In the genomic region with DNA sequence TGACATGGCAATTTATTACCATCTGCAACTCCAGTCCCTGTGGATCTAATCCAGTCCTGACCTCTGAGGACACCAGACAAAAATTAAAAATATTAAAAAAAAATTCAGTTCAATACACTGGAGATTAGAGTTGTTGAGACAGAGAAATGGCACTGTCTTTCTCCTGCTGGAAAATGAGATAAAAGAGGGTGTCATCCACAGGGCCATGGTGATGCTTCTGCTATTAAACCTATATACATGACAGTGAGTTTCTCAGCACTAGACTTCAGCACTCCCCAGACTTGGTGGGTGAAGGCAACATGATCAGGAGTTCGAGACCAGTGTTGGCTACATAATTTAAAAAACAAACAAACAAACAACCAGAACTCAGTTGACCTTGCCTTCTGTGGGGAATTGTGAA, we compare ENCODE assay signal across 19 mouse cellular contexts. TPM values are rescaled to one million over a fixed set of nuclear protein-coding genes. Genes with fewer than 3 reads are reported as not detected.
DNase-seq lines count a peak whose midpoint lies in the region; ATAC-seq and TF ChIP-seq lines count a peak whose summit lies in the region.
"Had no signal": no experiment of that assay in that cellular context is flagged by ENCODE, and none has a peak within 500 bp of the region (broad histone marks: within the 10 kb centered on the region; RNA-seq: fewer than 3 reads in every experiment).

No protein-coding gene starts in this region.

- DNase-seq in forebrain, postnatal 0 days, result no peak
- DNase-seq in forebrain, embryonic 14.5 days (ENCODE audit: low spot score), result no peak
- no peak for DNase-seq in liver, embryonic 11.5 days (ENCODE audit: low spot score)
- no peak for DNase-seq in liver
- DNase-seq in liver, embryonic 13.5 days, result no peak
- no peak for DNase-seq in hindbrain, embryonic 10.5 days (ENCODE audit: low spot score)
- no peak for DNase-seq in urinary bladder, postnatal 25 days (ENCODE audit: low spot score)
- DNase-seq: adrenal gland, adult 8-10 months; B cell, adult 2 months; cerebellum, adult 2 months; cerebellum, postnatal 10 days had no signal

- 86% methylated on average over 1 of the region's 1 CpGs for WGBS in forebrain, postnatal 0 days
- 83% methylated on average over 1 of the region's 1 CpGs for WGBS in forebrain, embryonic 14.5 days
- 81% methylated on average over 1 of the region's 1 CpGs for WGBS in liver, embryonic 11.5 days
- 74% methylated on average over 1 of the region's 1 CpGs for WGBS in liver, embryonic 13.5 days (ENCODE audit: insufficient replicate concordance)
- WGBS in hindbrain, embryonic 10.5 days, result 88% methylated on average over 1 of the region's 1 CpGs

- H3K9me3 ChIP-seq in forebrain, postnatal 0 days (ENCODE audit: low read length), result no peaks in the 10 kb centered on the region
- no peaks in the 10 kb centered on the region for H3K9me3 ChIP-seq in forebrain, embryonic 14.5 days (replicated peaks; ENCODE audit: control insufficient read depth, low read length)
- H3K9me3 ChIP-seq in liver, embryonic 11.5 days (ENCODE audit: control insufficient read depth, low read length), result no peaks in the 10 kb centered on the region
- no peaks in the 10 kb centered on the region for H3K9me3 ChIP-seq in liver, embryonic 13.5 days (replicated peaks)
- H3K9me3 ChIP-seq in hindbrain, embryonic 10.5 days, result no peaks in the 10 kb centered on the region
- H3K9me3 ChIP-seq: embryonic facial prominence, embryonic 10.5 days; G1E; hindbrain, embryonic 13.5 days had no signal

- TF ChIP-seq CTCF in forebrain, postnatal 0 days (IDR thresholded peaks at IDR 0.05; ENCODE audit: low read depth), result no peak

- H3K27me3 ChIP-seq in forebrain, postnatal 0 days (ENCODE audit: insufficient read depth, low read length), result no peaks in the 10 kb centered on the region
- no peaks in the 10 kb centered on the region for H3K27me3 ChIP-seq in forebrain, embryonic 14.5 days (replicated peaks; ENCODE audit: control insufficient read depth, insufficient read depth, low read length)
- H3K27me3 ChIP-seq in liver, embryonic 11.5 days (replicated peaks; ENCODE audit: control insufficient read depth, insufficient read depth, low read length), result no peaks in the 10 kb centered on the region
- no peaks in the 10 kb centered on the region for H3K27me3 ChIP-seq in liver, embryonic 13.5 days
- no peaks in the 10 kb centered on the region for H3K27me3 ChIP-seq in hindbrain, embryonic 10.5 days (ENCODE audit: insufficient read depth, poor library complexity, severe bottlenecking)
- H3K27me3 ChIP-seq: hindbrain, embryonic 13.5 days had no signal

- H3K4me2 ChIP-seq in forebrain, postnatal 0 days (ENCODE audit: low read depth), result no peak overlapping the region
- no peak overlapping the region for H3K4me2 ChIP-seq in forebrain, embryonic 14.5 days (ENCODE audit: low read length)
- no peak overlapping the region for H3K4me2 ChIP-seq in liver, embryonic 11.5 days
- no peak overlapping the region for H3K4me2 ChIP-seq in liver, embryonic 13.5 days
- H3K4me2 ChIP-seq: hindbrain, embryonic 13.5 days had no signal

- 0 out of 2 replicates have a peak overlapping the region, but pooled peaks have one; percentile 9 for H3K27ac ChIP-seq in forebrain, postnatal 0 days (ENCODE audit: low read depth, low read length)
- H3K27ac ChIP-seq in forebrain, embryonic 14.5 days (ENCODE audit: low read depth, low read length), result no peak overlapping the region
- H3K27ac ChIP-seq in liver, embryonic 11.5 days (ENCODE audit: low read depth, low read length), result no peak overlapping the region
- H3K27ac ChIP-seq in liver, embryonic 13.5 days, result peak overlapping the region; percentile 2
- H3K27ac ChIP-seq in hindbrain, embryonic 10.5 days, result no peak overlapping the region
- H3K27ac ChIP-seq: embryonic facial prominence, embryonic 10.5 days; hindbrain, embryonic 13.5 days had no signal

- no peak overlapping the region for H3K4me3 ChIP-seq in forebrain, postnatal 0 days (ENCODE audit: low read depth, low read length)
- no peak overlapping the region for H3K4me3 ChIP-seq in forebrain, embryonic 14.5 days (ENCODE audit: low read depth, low read length)
- H3K4me3 ChIP-seq in liver, embryonic 11.5 days (ENCODE audit: low read depth, low read length), result no peak overlapping the region
- H3K4me3 ChIP-seq in liver, embryonic 13.5 days (replicated peaks), result no peak overlapping the region
- no peak overlapping the region for H3K4me3 ChIP-seq in hindbrain, embryonic 10.5 days
- H3K4me3 ChIP-seq: embryonic facial prominence, embryonic 10.5 days; erythroblast, embryonic 14.5 days; hindbrain, embryonic 13.5 days had no signal

- no peak overlapping the region for H3K9ac ChIP-seq in forebrain, postnatal 0 days
- H3K9ac ChIP-seq in forebrain, embryonic 14.5 days (ENCODE audit: low read length), result no peak overlapping the region
- H3K9ac ChIP-seq in liver, embryonic 11.5 days (ENCODE audit: low read depth, low read length), result no peak overlapping the region
- 0 out of 2 replicates have a peak overlapping the region, but pooled peaks have one; percentile 7 for H3K9ac ChIP-seq in liver, embryonic 13.5 days
- H3K9ac ChIP-seq: hindbrain, embryonic 13.5 days had no signal

- no peak for ATAC-seq in forebrain, postnatal 0 days
- ATAC-seq in forebrain, embryonic 14.5 days, result no peak
- peak; percentile 51; the same call in 1 of the 2 replicates for ATAC-seq in liver, embryonic 11.5 days (replicated peaks; ENCODE audit: low FRiP score)
- ATAC-seq in liver, embryonic 13.5 days (ENCODE audit: low read depth), result peak; percentile 61
- ATAC-seq in megakaryocyte progenitor cell, adult 5-6 weeks (replicated peaks; ENCODE audit: poor library complexity), result peak; percentile 39; the same call in 1 of the 2 replicates
- ATAC-seq: CD4-positive, CD25-positive, alpha-beta regulatory T cell, adult 4 months; forebrain, embryonic 16.5 days; hindbrain, postnatal 0 days had no signal

- no peaks in the 10 kb centered on the region for H3K4me1 ChIP-seq in forebrain, postnatal 0 days (ENCODE audit: insufficient read depth)
- no peaks in the 10 kb centered on the region for H3K4me1 ChIP-seq in forebrain, embryonic 14.5 days (ENCODE audit: control insufficient read depth, insufficient read depth, low read length)
- peaks cover 16% of the 10 kb centered on the region for H3K4me1 ChIP-seq in liver, embryonic 11.5 days (replicated peaks; ENCODE audit: control insufficient read depth, insufficient read depth, low read length)
- H3K4me1 ChIP-seq in liver, embryonic 13.5 days (replicated peaks), result peaks cover 43% of the 10 kb centered on the region
- no peaks in the 10 kb centered on the region for H3K4me1 ChIP-seq in hindbrain, embryonic 10.5 days (replicated peaks)
- H3K4me1 ChIP-seq: embryonic facial prominence, embryonic 10.5 days had no signal

- no peaks in the 10 kb centered on the region for H3K36me3 ChIP-seq in forebrain, postnatal 0 days (ENCODE audit: insufficient read depth)
- no peaks in the 10 kb centered on the region for H3K36me3 ChIP-seq in forebrain, embryonic 14.5 days (ENCODE audit: control insufficient read depth, insufficient read depth, low read length)
- no peaks in the 10 kb centered on the region for H3K36me3 ChIP-seq in liver, embryonic 11.5 days (ENCODE audit: control insufficient read depth, insufficient read depth, low read length)
- H3K36me3 ChIP-seq in liver, embryonic 13.5 days, result no peaks in the 10 kb centered on the region
- H3K36me3 ChIP-seq in hindbrain, embryonic 10.5 days, result no peaks in the 10 kb centered on the region
- H3K36me3 ChIP-seq: embryonic facial prominence, embryonic 10.5 days; hindbrain, embryonic 13.5 days had no signal

RNA-seq across cellular contexts. Expression of gene Tnrc6b, which starts 43.0 kb away (rescaled TPM):
- 21.8 and 24.0 TPM in 2 replicates for total RNA-seq in forebrain, postnatal 0 days (2014; rRNA removed)
- 10.3 and 21.0 TPM in 2 replicates for polyA plus RNA-seq in forebrain, postnatal 0 days (2015; fragmentation: Nextera tagmentation; extraction: Ambion mirVana)
- 10.0 and 15.0 TPM in 2 replicates for polyA plus RNA-seq in forebrain, embryonic 14.5 days (2014; fragmentation: Nextera tagmentation; extraction: Ambion mirVana)
- 17.7 and 18.5 TPM in 2 replicates for polyA plus RNA-seq in liver, embryonic 11.5 days (2014; fragmentation: Nextera tagmentation; extraction: Ambion mirVana)
- 18.7 and 23.6 TPM in 2 replicates for polyA plus RNA-seq in liver, embryonic 13.5 days (2015; fragmentation: Nextera tagmentation; extraction: Ambion mirVana)
- total RNA-seq in megakaryocyte progenitor cell, adult 5-6 weeks (2015), result 41.8 and 46.5 TPM in 2 replicates
- 46.6 and 59.3 TPM in 2 replicates for total RNA-seq in megakaryocyte progenitor cell, adult 5-6 weeks (2017)
- polyA plus RNA-seq in hindbrain, embryonic 10.5 days (2016; fragmentation: Nextera tagmentation; extraction: Ambion mirVana), result 42.7 and 43.3 TPM in 2 replicates

Comparison
In these comparisons a context has a peak if more than half of its experiments do, and no peak if none do; other contexts are left out.
1. H3K27ac ChIP-seq: peak in forebrain, postnatal 0 days (single experiment) and liver, embryonic 13.5 days (single experiment); none in forebrain, embryonic 14.5 days (single experiment), liver, embryonic 11.5 days (single experiment) and hindbrain, embryonic 10.5 days (single experiment).
2. ATAC-seq: peak in liver, embryonic 11.5 days (single experiment), liver, embryonic 13.5 days (single experiment) and megakaryocyte progenitor cell, adult 5-6 weeks (single experiment); none in forebrain, postnatal 0 days (single experiment) and forebrain, embryonic 14.5 days (single experiment).